Mouse (Mus musculus) erythroblast, embryonic 14.5 days (primary cell): ENCODE results near the gene Slc45a1.

Source experiments
- GATA1 ChIP-seq: IDR thresholded peaks from 2 replicates; pipeline ENCODE4 v1.6.1; 2012; ENCODE audit warnings: low read length, inconsistent platforms, mixed read lengths
- TAL1 ChIP-seq: IDR thresholded peaks from 3 replicates; pipeline ENCODE4 v1.6.1; 2012; ENCODE audit warnings: low read length, inconsistent platforms, mixed read lengths

DNA sequence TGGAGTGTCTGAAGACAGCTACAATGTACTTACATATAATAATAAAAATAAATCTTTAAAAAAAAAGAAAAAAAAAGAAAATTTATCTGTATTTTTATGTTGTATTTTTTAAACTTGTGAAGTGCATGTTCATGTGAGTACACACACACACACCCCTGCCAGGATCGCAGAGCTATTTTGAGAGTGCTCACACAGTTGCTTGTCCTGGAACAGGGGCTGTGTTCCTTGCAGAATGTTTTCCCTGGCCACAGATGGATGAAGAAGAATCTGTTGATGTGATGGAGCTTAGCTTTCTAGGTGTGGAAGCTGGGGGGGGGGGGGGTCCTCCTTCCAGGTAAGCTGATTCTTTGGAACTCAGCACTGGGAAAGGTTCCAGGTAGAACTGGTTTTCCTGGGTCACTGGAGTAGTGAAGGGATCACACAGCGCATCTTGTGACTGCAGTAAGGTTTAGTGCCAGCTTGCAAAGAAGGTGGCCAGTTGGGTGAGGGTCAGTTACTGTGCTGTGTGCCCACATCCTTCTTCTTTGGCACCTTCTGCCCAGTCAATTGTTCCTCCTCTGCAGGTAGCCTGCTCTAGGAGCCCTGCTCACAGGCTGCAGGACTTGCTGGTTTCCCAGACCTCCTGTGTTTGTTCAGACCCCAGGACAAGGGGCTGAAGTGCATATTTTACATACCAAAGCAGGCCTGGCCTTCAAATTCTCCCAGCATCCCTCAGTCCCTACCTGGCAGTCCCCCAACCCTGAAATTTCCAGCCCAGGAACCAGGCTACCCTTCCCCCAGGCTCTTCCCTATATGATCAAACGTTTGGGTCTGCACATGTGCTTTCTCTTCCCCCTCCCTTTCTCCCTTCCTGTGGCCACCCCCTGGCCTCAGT is 52.6 kb downstream of the Slc45a1 start:
- TF ChIP-seq GATA1 (no peak), TAL1 (no peak)
